Mouse (Mus musculus): ENCODE measurements around the gene Adprm. TPM values are rescaled to one million over a fixed set of nuclear protein-coding genes. Genes with fewer than 3 reads are reported as not detected.

Gene Adprm
- total and polyA plus RNA-seq, 2 experiments from 2014 or later: 15.6 to 29.5 TPM

DNA sequence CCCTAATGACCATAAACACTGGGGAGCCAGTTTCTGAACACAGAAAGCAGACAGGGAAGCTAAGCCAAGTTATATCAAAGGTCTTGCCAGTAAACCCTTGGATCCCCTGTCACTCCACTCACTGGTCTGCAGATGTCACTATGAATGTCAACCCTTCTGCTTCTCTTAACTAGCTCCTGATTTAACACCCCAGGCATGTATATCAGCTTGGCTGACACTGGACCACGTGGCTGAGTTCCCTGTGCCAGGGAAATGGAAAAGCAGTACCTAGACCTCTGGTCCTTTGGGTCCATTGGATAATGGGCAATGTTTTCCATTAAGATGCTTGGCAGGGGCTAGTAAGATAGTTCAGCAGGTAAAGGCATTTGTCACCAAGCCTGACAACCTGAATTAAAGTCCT lies 58.7 kb downstream of the Adprm start:
- H3K4me3 ChIP-seq (ENCODE audit: low read length): no peak overlapping the region
- 18% methylated on average over 1 of the region's 1 CpGs for WGBS
- TF ChIP-seq CTCF (IDR thresholded peaks at IDR 0.05; ENCODE audit: low read depth): no peak
- DNase-seq (ENCODE audit: low spot score): peak; percentile 68
- H3K9me3 ChIP-seq (ENCODE audit: low read length): no peaks in the 10 kb centered on the region
- no peaks in the 10 kb centered on the region for H3K27me3 ChIP-seq (ENCODE audit: insufficient read depth, low read length)
- H3K4me1 ChIP-seq (ENCODE audit: insufficient read depth, low read length): peaks cover under 1% of the 10 kb centered on the region; the same call in 1 of the 2 replicates
- H3K4me2 ChIP-seq (ENCODE audit: low read depth, low read length): no peak overlapping the region
- peak; percentile 68; the same call in 1 of the 2 replicates for ATAC-seq
- H3K9ac ChIP-seq (replicated peaks; ENCODE audit: low read length): no peak overlapping the region
- no peaks in the 10 kb centered on the region for H3K36me3 ChIP-seq (ENCODE audit: insufficient read depth, low read length)
- no peak overlapping the region for H3K27ac ChIP-seq

GRCm38 (mm10) chr11:66992150-66992549 lies 60.2 kb downstream of the Adprm start:
- no peak overlapping the region for H3K4me3 ChIP-seq (ENCODE audit: low read length)
- no peaks in the 10 kb centered on the region for H3K27me3 ChIP-seq (ENCODE audit: insufficient read depth, low read length)
- H3K4me2 ChIP-seq (ENCODE audit: low read depth, low read length): no peak overlapping the region
- no peaks in the 10 kb centered on the region for H3K36me3 ChIP-seq (ENCODE audit: insufficient read depth, low read length)
- no peaks in the 10 kb centered on the region for H3K4me1 ChIP-seq (ENCODE audit: insufficient read depth, low read length)
- no peak overlapping the region for H3K27ac ChIP-seq
- no peak overlapping the region for H3K9ac ChIP-seq (replicated peaks; ENCODE audit: low read length)
- H3K9me3 ChIP-seq (ENCODE audit: low read length): no peaks in the 10 kb centered on the region
- no peak for ATAC-seq
- TF ChIP-seq CTCF (IDR thresholded peaks at IDR 0.05; ENCODE audit: low read depth): no peak
- no peak for DNase-seq (ENCODE audit: low spot score)
- WGBS: 63% methylated on average over 2 of the region's 2 CpGs

Small RNA genes lying within 50 kb of the gene (microRNA-seq; reads per million reads assigned to microRNA genes)
- 0 reads per million in 2 experiments for gene Mir6923

Other genes with a start within 250 kb of the Adprm start
- gene Pirt, start 140.6 kb downstream of the Adprm start, total RNA-seq (2014; rRNA removed): 1.6 and 2.1 TPM in 2 replicates
- gene Pirt, start 140.6 kb downstream of the Adprm start, polyA plus RNA-seq (2015; fragmentation: Nextera tagmentation; extraction: Ambion mirVana): 1.2 TPM in 2 replicates
- not detected in 2 replicates for gene Tmem238l, start 96.0 kb downstream of the Adprm start, total RNA-seq (2014; rRNA removed)
- gene Tmem238l, start 96.0 kb downstream of the Adprm start, polyA plus RNA-seq (2015; fragmentation: Nextera tagmentation; extraction: Ambion mirVana): not detected in 2 replicates
- gene Tmem220, start 27.4 kb downstream of the Adprm start, total RNA-seq (2014; rRNA removed): 0.26 TPM in 1 of 2 replicates, not detected in the other
- 0.97 and 1.1 TPM in 2 replicates for gene Tmem220, start 27.4 kb downstream of the Adprm start, polyA plus RNA-seq (2015; fragmentation: Nextera tagmentation; extraction: Ambion mirVana)
- gene Sco1, start 76 bp upstream of the Adprm start, total RNA-seq (2014; rRNA removed): 11.0 and 13.8 TPM in 2 replicates
- 13.6 and 14.9 TPM in 2 replicates for gene Sco1, start 76 bp upstream of the Adprm start, polyA plus RNA-seq (2015; fragmentation: Nextera tagmentation; extraction: Ambion mirVana)
- gene Myh3, start 25.7 kb upstream of the Adprm start, total RNA-seq (2014; rRNA removed): 1.1 and 3.0 TPM in 2 replicates
- gene Myh3, start 25.7 kb upstream of the Adprm start, polyA plus RNA-seq (2015; fragmentation: Nextera tagmentation; extraction: Ambion mirVana): 0.25 and 0.35 TPM in 2 replicates
- 0.10 and 0.11 TPM in 2 replicates for gene Myh2, start 118.4 kb upstream of the Adprm start, total RNA-seq (2014; rRNA removed)
- gene Myh2, start 118.4 kb upstream of the Adprm start, polyA plus RNA-seq (2015; fragmentation: Nextera tagmentation; extraction: Ambion mirVana): 0.16 and 0.24 TPM in 2 replicates
- 0.32 and 0.52 TPM in 2 replicates for gene Myh1, start 147.5 kb upstream of the Adprm start, total RNA-seq (2014; rRNA removed)
- gene Myh1, start 147.5 kb upstream of the Adprm start, polyA plus RNA-seq (2015; fragmentation: Nextera tagmentation; extraction: Ambion mirVana): 0.16 and 0.23 TPM in 2 replicates
- gene Myh4, start 185.4 kb upstream of the Adprm start, total RNA-seq (2014; rRNA removed): not detected in 2 replicates
- 0.03 and 0.08 TPM in 2 replicates for gene Myh4, start 185.4 kb upstream of the Adprm start, polyA plus RNA-seq (2015; fragmentation: Nextera tagmentation; extraction: Ambion mirVana)
- gene Myh8, start 224.5 kb upstream of the Adprm start, total RNA-seq (2014; rRNA removed): 3.3 and 12.5 TPM in 2 replicates
- gene Myh8, start 224.5 kb upstream of the Adprm start, polyA plus RNA-seq (2015; fragmentation: Nextera tagmentation; extraction: Ambion mirVana): 0.61 and 1.2 TPM in 2 replicates

All from hindbrain, postnatal 0 days (tissue).